Mouse (Mus musculus): ENCODE data around the gene Ncan.

The Ncan gene

GRCm38 (mm10) chr8:70120667-70121066, at the start of gene Ncan:
Ncan (minus strand) TSS chr8:70120873.
- DNase-seq = peak; percentile 74 to 82

- no peak for DNase-seq
These were observed 49.4 kb upstream of the Ncan start for GRCm38 (mm10) chr8:70170116-70170515.

- DNase-seq = peak; percentile 65 to 76
These were observed 45.9 kb upstream of the Ncan start for GRCm38 (mm10) chr8:70166504-70167110.

GRCm38 (mm10) chr8:70163316-70163715, 42.6 kb upstream of the Ncan start:
- DNase-seq = no peak

- no peak for DNase-seq
These were observed 39.3 kb upstream of the Ncan start for GRCm38 (mm10) chr8:70160015-70160414.

GRCm38 (mm10) chr8:70159211-70159610, 38.5 kb upstream of the Ncan start:
- DNase-seq = no peak

- peak; percentile 69 to 82 for DNase-seq
These were observed 37.6 kb upstream of the Ncan start for GRCm38 (mm10) chr8:70158069-70158853.

GRCm38 (mm10) chr8:70157240-70157800, 36.6 kb upstream of the Ncan start:
- no peak for DNase-seq

GRCm38 (mm10) chr8:70152537-70153257, 32.0 kb upstream of the Ncan start:
- DNase-seq = peak; percentile 78 to 86

GRCm38 (mm10) chr8:70150158-70150557, 29.5 kb upstream of the Ncan start:
- DNase-seq = no peak

GRCm38 (mm10) chr8:70147678-70148607, 27.3 kb upstream of the Ncan start:
- DNase-seq = no peak

GRCm38 (mm10) chr8:70139981-70140380, 19.3 kb upstream of the Ncan start:
- no peak for DNase-seq

GRCm38 (mm10) chr8:70139026-70139857, 18.6 kb upstream of the Ncan start, which contains the start of the genes Rfxank, Borcs8 and Mef2b:
Rfxank (minus strand) TSS chr8:70139154.
Borcs8 (plus strand) TSS chr8:70139499.
Mef2b (plus strand) TSS chr8:70139711.
- peak; percentile 100 for DNase-seq

GRCm38 (mm10) chr8:70137890-70138289, 17.2 kb upstream of the Ncan start:
- no peak for DNase-seq

- no peak for DNase-seq
These were observed 15.9 kb upstream of the Ncan start for GRCm38 (mm10) chr8:70136591-70136990.

GRCm38 (mm10) chr8:70134931-70135330, 14.3 kb upstream of the Ncan start:
- DNase-seq = no peak

GRCm38 (mm10) chr8:70134086-70134485, 13.4 kb upstream of the Ncan start:
- no peak for DNase-seq

- peak; percentile 91 for DNase-seq
These were observed 10.7 kb upstream of the Ncan start, which contains the start of gene Nr2c2ap for GRCm38 (mm10) chr8:70131166-70131883. Nr2c2ap (plus strand) TSS chr8:70131333.

GRCm38 (mm10) chr8:70130066-70130465, 9.4 kb upstream of the Ncan start:
- DNase-seq = no peak

GRCm38 (mm10) chr8:70129309-70129952, 8.8 kb upstream of the Ncan start:
- peak; percentile 19 to 59 for DNase-seq

Measured in kidney, postnatal 25 days (tissue).